Mouse (Mus musculus) skeletal muscle tissue, adult 2 months (tissue): ENCODE results near the gene Lsm5.

ENCODE experiments used
- DNase-seq: peaks from one replicate; pipeline ENCODE4 v3.0.0-alpha.2; 2012; ENCODE audit warnings: low read depth, low spot score

Lsm5 gene

GRCm38 (mm10) chr6:56703931-56704900 is at the start of gene Lsm5:
Gene Lsm5 (minus strand): TSS chr6:56704710.
- DNase-seq, result peak; percentile 83

- no peak for DNase-seq
Measured at GRCm38 (mm10) chr6:56753719-56754118, 49.2 kb upstream of the Lsm5 start.

- DNase-seq, result no peak
Measured at GRCm38 (mm10) chr6:56745950-56746543, 41.5 kb upstream of the Lsm5 start.

GRCm38 (mm10) chr6:56732545-56732944 is 28.0 kb upstream of the Lsm5 start:
- no peak for DNase-seq

GRCm38 (mm10) chr6:56720877-56721276 is 16.4 kb upstream of the Lsm5 start:
- no peak for DNase-seq

- no peak for DNase-seq
Measured at GRCm38 (mm10) chr6:56719071-56719470, 14.6 kb upstream of the Lsm5 start.

GRCm38 (mm10) chr6:56715270-56715666 is 10.8 kb upstream of the Lsm5 start:
- no peak for DNase-seq

GRCm38 (mm10) chr6:56714574-56715269 is 10.2 kb upstream of the Lsm5 start, which contains the start of gene Avl9:
Gene Avl9 (plus strand): TSS chr6:56714899.
- DNase-seq, result peak; percentile 96

- no peak for DNase-seq
Measured at GRCm38 (mm10) chr6:56714186-56714573, 9.7 kb upstream of the Lsm5 start.

GRCm38 (mm10) chr6:56692445-56692844 is 12.1 kb downstream of the Lsm5 start:
- DNase-seq, result no peak

- DNase-seq, result peak; percentile 21
Measured at GRCm38 (mm10) chr6:56691205-56691604, 13.3 kb downstream of the Lsm5 start.

- DNase-seq, result no peak
Measured at GRCm38 (mm10) chr6:56688238-56688637, 16.3 kb downstream of the Lsm5 start.

GRCm38 (mm10) chr6:56664410-56664809 is 40.1 kb downstream of the Lsm5 start:
- DNase-seq, result no peak

- no peak for DNase-seq
Measured at GRCm38 (mm10) chr6:56655393-56655792, 49.1 kb downstream of the Lsm5 start.

GRCm38 (mm10) chr6:56652121-56652592 is 52.4 kb downstream of the Lsm5 start:
- DNase-seq, result no peak
